ENCODE assay signal across 8 mouse cellular contexts in genomic region chr12:86859924-86860790, GRCm38 (mm10). TPM values are rescaled to one million over a fixed set of nuclear protein-coding genes. Genes with fewer than 3 reads are reported as not detected.
DNase-seq lines count a peak whose midpoint lies in the region; ATAC-seq and TF ChIP-seq lines count a peak whose summit lies in the region.

No protein-coding gene starts in this region.

- ATAC-seq in forebrain, embryonic 13.5 days, result no peak

- H3K36me3 ChIP-seq in CH12.LX (replicated peaks in 1 of 2; ENCODE audit: control insufficient read depth in 1 of 2, insufficient read depth in 1 of 2, low read length in 1 of 2), result no peaks in the 10 kb centered on the region
- no peaks in the 10 kb centered on the region for H3K36me3 ChIP-seq in forebrain, embryonic 13.5 days (ENCODE audit: poor library complexity, severe bottlenecking)

- intact Hi-C loops in left cerebral cortex, postnatal 36 days (cut with DNase I), result no loop called here

- peak; percentile 27; the same call in 1 of the 2 replicates for TF ChIP-seq EP300 in CH12.LX (IDR thresholded peaks at IDR 0.05; ENCODE audit: low read length)

- 50% methylated on average over 10 of the region's 10 CpGs for WGBS in forebrain, embryonic 13.5 days
- WGBS in olfactory bulb, adult 2 months, result 18% methylated on average over 10 of the region's 10 CpGs

- in situ Hi-C loops in CH12.LX (cut with MboI; ENCODE audit: low pct_ligation_motif_present, low pct_unique_long_range_greater_than_20kb, low sequenced_read_pairs), result no loop called here

- H3K27ac ChIP-seq in CH12.LX (ENCODE audit: insufficient read depth, low read depth), result peak overlapping the region; percentile 64
- H3K27ac ChIP-seq in forebrain, embryonic 13.5 days, result peak overlapping the region; percentile 81
- peak overlapping the region; percentile 94 for H3K27ac ChIP-seq in olfactory bulb, adult 2 months (ENCODE audit: insufficient read depth, low read depth, low read length)

- H3K79me2 ChIP-seq in CH12.LX (replicated peaks; ENCODE audit: control insufficient read depth, extremely low read depth, insufficient read depth, poor library complexity, severe bottlenecking), result no peaks in the 10 kb centered on the region

- dilution Hi-C loops in CH12.LX (cut with MboI; ENCODE audit: extremely low pct_ligation_motif_present, extremely low pct_unique_long_range_greater_than_20kb, low sequenced_read_pairs), result no loop called here

- peak overlapping the region; percentile 22 for H3K9ac ChIP-seq in CH12.LX (ENCODE audit: insufficient read depth, low read depth)
- H3K9ac ChIP-seq in forebrain, embryonic 13.5 days, result 0 out of 2 replicates have a peak overlapping the region, but pooled peaks have one; percentile 1

- no peak for TF ChIP-seq CTCF in CH12.LX (conservative IDR thresholded peaks at IDR 0.05 in 1 of 2, IDR thresholded peaks at IDR 0.05 in 1 of 2; ENCODE audit: low read depth in 2 of 2, low read length in 2 of 2)
- no peak for TF ChIP-seq CTCF in olfactory bulb, adult 2 months (IDR thresholded peaks at IDR 0.05; ENCODE audit: insufficient read depth, low read depth, low read length)

- no peaks in the 10 kb centered on the region for H3K9me3 ChIP-seq in CH12.LX (replicated peaks; ENCODE audit: low read length)
- H3K9me3 ChIP-seq in forebrain, embryonic 13.5 days (replicated peaks), result no peaks in the 10 kb centered on the region

- DNase-seq in kidney, adult 18-20 months, result peak; percentile 35
- no peak for DNase-seq in kidney, postnatal 36 days
- peak; percentile 59 for DNase-seq in CH12.LX (ENCODE audit: extremely low read depth)
- peak; percentile 49 to 56 for DNase-seq in left cerebral cortex, postnatal 36 days (ENCODE audit: low spot score in 2 of 2)
- no peak for DNase-seq in c-Kit-positive CD71-positive TER-119-positive erythroid progenitor cells, embryonic 14.5 days (ENCODE audit: low spot score)
- DNase-seq in testis, postnatal 14 days (ENCODE audit: low spot score), result no peak

- H3K4me2 ChIP-seq in CH12.LX (ENCODE audit: insufficient read depth, low read depth, poor library complexity, severe bottlenecking), result peak overlapping the region; percentile 68
- no peak overlapping the region for H3K4me2 ChIP-seq in forebrain, embryonic 13.5 days

- no peaks in the 10 kb centered on the region for H3K27me3 ChIP-seq in CH12.LX (replicated peaks)
- no peaks in the 10 kb centered on the region for H3K27me3 ChIP-seq in forebrain, embryonic 13.5 days

- H3K4me3 ChIP-seq in CH12.LX (replicated peaks in 1 of 3; ENCODE audit: low read depth in 2 of 3, low read length in 2 of 3, poor library complexity in 1 of 3), result peak overlapping the region in 1 of 3 experiments; percentile 6
- H3K4me3 ChIP-seq in forebrain, embryonic 13.5 days, result no peak overlapping the region
- no peak overlapping the region for H3K4me3 ChIP-seq in olfactory bulb, adult 2 months (ENCODE audit: insufficient read depth, low read depth, low read length)

- TF ChIP-seq POLR2A in CH12.LX (IDR thresholded peaks at IDR 0.05; ENCODE audit: low read depth, low read length), result 0 out of 2 replicates have a peak, but pooled peaks have one; percentile 26
- TF ChIP-seq POLR2A in olfactory bulb, adult 2 months (IDR thresholded peaks at IDR 0.05; ENCODE audit: insufficient read depth, low read depth, low read length), result no peak

- TF ChIP-seq RAD21 in CH12.LX (IDR thresholded peaks at IDR 0.05; ENCODE audit: low read depth, low read length), result no peak; the same call in none of the 2 replicates

- H3K4me1 ChIP-seq in CH12.LX (ENCODE audit: control insufficient read depth in 1 of 2, insufficient read depth in 2 of 2), result peaks cover 31 to 50% of the 10 kb centered on the region in 2 experiments
- peaks cover 34% of the 10 kb centered on the region for H3K4me1 ChIP-seq in forebrain, embryonic 13.5 days
- peaks cover 39% of the 10 kb centered on the region for H3K4me1 ChIP-seq in olfactory bulb, adult 2 months (ENCODE audit: control insufficient read depth, insufficient read depth, low read length)

TF ChIP-seq in CH12.LX, 34 proteins besides CTCF, POLR2A, EP300 and RAD21:
- no peak for TF ChIP-seq ZNF384 (IDR thresholded peaks at IDR 0.05; ENCODE audit: low read depth, low read length)
- no peak for TF ChIP-seq ELF1 (IDR thresholded peaks at IDR 0.05; ENCODE audit: low read depth, low read length)
- TF ChIP-seq ZMIZ1 (IDR thresholded peaks at IDR 0.05; ENCODE audit: low read depth, low read length), result peak; percentile 30; the same call in 1 of the 2 replicates
- TF ChIP-seq MXI1 (IDR thresholded peaks at IDR 0.05; ENCODE audit: low read depth, low read length), result peak; percentile 3; the same call in 1 of the 2 replicates
- TF ChIP-seq HCFC1 (IDR thresholded peaks at IDR 0.05; ENCODE audit: low read depth, low read length), result no peak; the same call in 1 of the 2 replicates
- peak; percentile 65 for TF ChIP-seq ETS1 (conservative IDR thresholded peaks at IDR 0.05; ENCODE audit: low read depth, low read length)
- TF ChIP-seq MYC (IDR thresholded peaks at IDR 0.05; ENCODE audit: low read depth, low read length), result peak; percentile 76
- TF ChIP-seq IRF4 (IDR thresholded peaks at IDR 0.05; ENCODE audit: low read depth, low read length), result peak; percentile 40
- TF ChIP-seq JUN (IDR thresholded peaks at IDR 0.05; ENCODE audit: insufficient read depth, low read depth, low read length), result no peak
- no peak for TF ChIP-seq MAZ (IDR thresholded peaks at IDR 0.05; ENCODE audit: low read depth, low read length)
- no peak for TF ChIP-seq KAT2A (IDR thresholded peaks at IDR 0.05; ENCODE audit: insufficient replicate concordance, low read length)
- TF ChIP-seq TCF12 (IDR thresholded peaks at IDR 0.05; ENCODE audit: low read depth, low read length), result peak; percentile 54
- no peak for TF ChIP-seq ZC3H11A (IDR thresholded peaks at IDR 0.05; ENCODE audit: low read depth, low read length)
- no peak for TF ChIP-seq NELFE (IDR thresholded peaks at IDR 0.05; ENCODE audit: low read depth, low read length)
- peak; percentile 64 for TF ChIP-seq BHLHE40 (IDR thresholded peaks at IDR 0.05; ENCODE audit: low read depth, low read length)
- TF ChIP-seq CHD1 (IDR thresholded peaks at IDR 0.05; ENCODE audit: low read depth, low read length), result no peak
- 0 out of 2 replicates have a peak, but pooled peaks have one; percentile 4 for TF ChIP-seq TBP (conservative IDR thresholded peaks at IDR 0.05; ENCODE audit: low read depth, low read length)
- no peak; the same call in 1 of the 2 replicates for TF ChIP-seq MAX (IDR thresholded peaks at IDR 0.05; ENCODE audit: low read length)
- 0 out of 2 replicates have a peak, but pooled peaks have one; percentile 21 for TF ChIP-seq RCOR1 (conservative IDR thresholded peaks at IDR 0.05; ENCODE audit: low read depth, low read length)
- no peak for TF ChIP-seq ZKSCAN1 (IDR thresholded peaks at IDR 0.05; ENCODE audit: borderline replicate concordance, low read depth, low read length)
- TF ChIP-seq E2F4 (IDR thresholded peaks at IDR 0.05; ENCODE audit: insufficient replicate concordance, low read depth, low read length), result no peak
- no peak for TF ChIP-seq UBTF (IDR thresholded peaks at IDR 0.05; ENCODE audit: low read depth, low read length)
- TF ChIP-seq USF1 (IDR thresholded peaks at IDR 0.05; ENCODE audit: low read depth, low read length), result peak; percentile 34; the same call in 1 of the 2 replicates
- TF ChIP-seq JUND (conservative IDR thresholded peaks at IDR 0.05; ENCODE audit: low read depth, low read length), result no peak
- TF ChIP-seq SMC3 (IDR thresholded peaks at IDR 0.05; ENCODE audit: low read depth, low read length), result peak; percentile 16
- TF ChIP-seq GABPA (IDR thresholded peaks at IDR 0.05; ENCODE audit: insufficient replicate concordance, low read depth, low read length), result no peak
- no peak for TF ChIP-seq CHD2 (IDR thresholded peaks at IDR 0.05; ENCODE audit: low read length)
- no peak for TF ChIP-seq NRF1 (IDR thresholded peaks at IDR 0.05; ENCODE audit: low read depth, low read length)
- no peak for TF ChIP-seq PAX5 (IDR thresholded peaks at IDR 0.05; ENCODE audit: low read length)
- TF ChIP-seq MAFK (IDR thresholded peaks at IDR 0.05; ENCODE audit: insufficient replicate concordance, low read length), result no peak
- no peak for TF ChIP-seq USF2 (conservative IDR thresholded peaks at IDR 0.05; ENCODE audit: low read depth, low read length)
- TF ChIP-seq SIN3A (IDR thresholded peaks at IDR 0.05; ENCODE audit: low read length), result 0 out of 2 replicates have a peak, but pooled peaks have one; percentile 43
- TF ChIP-seq MEF2A (IDR thresholded peaks at IDR 0.05; ENCODE audit: borderline replicate concordance, low read depth, low read length), result no peak
- no peak for TF ChIP-seq POLR2AphosphoS2 (IDR thresholded peaks at IDR 0.05; ENCODE audit: low read depth, low read length)

RNA-seq across cellular contexts. Expression of gene Irf2bpl, which starts 24.4 kb away (rescaled TPM):
- total RNA-seq in CH12.LX (2012; rRNA removed) (19.6 and 21.4 TPM in 2 replicates), CH12.LX (2014; rRNA removed) (7.0 and 8.2 TPM in 2 replicates)
- 10.2 and 12.1 TPM in 2 replicates for polyA plus RNA-seq in CH12.LX (2012; ENCODE audit: insufficient read length, low read depth)
- polyA plus RNA-seq in forebrain, embryonic 13.5 days (2015; fragmentation: Nextera tagmentation; extraction: Ambion mirVana), result 54.2 and 54.8 TPM in 2 replicates
- 10 to 100 TPM; 70.7 to 73.6 TPM for total RNA-seq in left cerebral cortex, postnatal 36 days (2021)
- polyA plus RNA-seq in olfactory bulb, adult 2 months (2012; ENCODE audit: insufficient read depth, insufficient read length, low replicate concordance, missing spikeins), result not detected in 2 replicates

Comparison
In these comparisons a context has a peak if more than half of its experiments do, and no peak if none do; other contexts are left out.
1. DNase-seq: peak in kidney, adult 18-20 months (single experiment), CH12.LX (single experiment) and left cerebral cortex, postnatal 36 days (2 of 2); none in kidney, postnatal 36 days (0 of 2), c-Kit-positive CD71-positive TER-119-positive erythroid progenitor cells, embryonic 14.5 days (single experiment) and testis, postnatal 14 days (single experiment).
2. RNA of gene Irf2bpl, which starts 24.4 kb away (polyA plus RNA-seq): 54.2 to 54.8 TPM in forebrain, embryonic 13.5 days and 10.2 to 12.1 TPM in CH12.LX; not detected in olfactory bulb, adult 2 months; every median in the first group is over 10 times any median in the second.
3. Peak in every context shown above with its lines, with median percentiles within 50 percentile points of each other: H3K27ac ChIP-seq.